Mouse (Mus musculus) urinary bladder, postnatal 25 days (tissue): ENCODE measurements around the gene Cav1.

Source experiments
- DNase-seq: peaks from one replicate; pipeline ENCODE4 v3.0.0; 2022; ENCODE audit warnings: low spot score

Gene Cav1

DNA sequence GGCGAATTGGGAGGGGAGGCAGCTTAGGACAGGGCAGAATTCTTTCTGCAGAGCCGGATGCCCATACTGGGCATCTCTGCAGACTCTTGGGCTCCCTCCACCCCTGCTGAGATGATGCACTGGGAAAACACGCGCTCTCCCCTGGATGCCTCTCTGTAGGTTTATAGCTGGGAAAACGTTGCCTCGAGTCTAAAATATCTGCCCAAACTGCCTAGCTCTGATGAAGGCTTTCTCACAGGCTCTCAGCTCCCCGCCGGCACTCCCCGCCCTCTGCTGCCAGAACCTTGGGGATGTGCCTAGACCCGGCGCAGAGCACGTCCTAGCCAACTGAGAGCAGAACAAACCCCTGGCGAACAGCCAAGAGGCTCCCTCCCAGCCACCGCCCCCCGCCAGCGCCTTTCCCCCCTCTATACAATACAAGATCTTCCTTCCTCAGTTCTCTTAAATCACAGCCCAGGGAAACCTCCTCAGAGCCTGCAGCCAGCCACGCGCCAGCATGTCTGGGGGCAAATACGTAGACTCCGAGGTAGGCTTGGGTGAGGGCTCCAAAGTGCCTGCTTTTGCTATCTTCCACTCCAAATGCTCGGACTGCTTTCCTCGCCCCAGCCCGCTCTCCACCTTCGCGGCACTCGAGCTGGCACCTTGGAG, at the start of gene Cav1:
TSS of gene Cav1 (plus strand) at position 382 of the 648 bp plus-strand sequence.
- DNase-seq: peak; percentile 72

DNA sequence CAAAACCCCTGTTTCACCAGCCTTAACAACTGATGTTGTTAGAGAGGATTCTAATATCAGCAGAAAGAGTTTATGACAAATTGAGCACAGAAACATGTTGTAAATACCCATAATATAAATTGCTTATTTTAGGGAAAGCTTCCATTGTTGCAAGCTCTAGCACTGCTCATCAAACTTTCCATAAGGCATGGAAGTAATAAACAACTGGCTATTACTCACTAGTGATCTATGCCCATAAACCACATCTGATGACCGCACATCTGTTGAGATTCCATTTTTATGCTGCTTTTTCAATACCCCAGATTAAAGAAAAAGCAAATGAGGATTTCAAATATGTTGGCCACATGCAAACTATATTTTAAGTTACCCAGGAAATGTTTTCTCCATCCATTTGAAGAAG, 48.0 kb upstream of the Cav1 start:
- no peak for DNase-seq

DNA sequence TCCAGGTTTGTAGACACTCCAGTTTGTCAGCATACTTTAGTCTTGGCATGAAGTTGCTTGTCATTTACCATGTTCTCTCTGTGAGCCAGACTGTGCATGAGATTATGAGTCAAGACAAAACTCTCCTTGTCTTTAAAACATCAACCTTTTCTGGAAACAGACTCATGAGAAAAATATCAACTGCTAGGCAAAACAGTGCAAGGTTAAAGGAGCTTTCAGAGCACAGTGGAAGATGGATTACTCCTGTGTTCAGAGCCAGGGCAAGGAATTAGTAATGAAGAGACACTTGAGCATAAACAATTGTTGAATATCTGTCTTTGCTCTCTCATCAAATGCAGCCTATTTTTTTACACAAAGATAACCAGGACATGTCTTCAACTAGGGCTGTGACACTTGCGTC, 47.2 kb upstream of the Cav1 start:
- no peak for DNase-seq

DNA sequence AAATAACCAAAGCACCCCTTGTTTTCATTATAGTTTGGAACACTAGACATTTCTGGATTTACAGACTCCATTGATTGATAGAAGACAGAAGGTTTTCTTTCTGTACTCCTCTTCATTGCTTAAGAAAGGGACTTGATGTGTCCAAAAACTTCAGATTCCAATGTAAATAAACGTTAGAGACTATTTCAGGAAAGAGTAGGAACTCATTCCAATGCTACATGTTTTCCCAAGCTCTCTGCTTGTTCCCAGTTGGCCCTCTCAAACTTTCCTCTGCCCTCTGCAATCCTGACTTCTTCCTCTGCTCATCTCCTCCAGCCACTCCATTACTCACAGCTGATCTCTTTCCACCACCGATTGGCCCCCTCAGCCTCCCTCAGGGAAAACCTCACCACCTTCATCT, 43.3 kb upstream of the Cav1 start:
- no peak for DNase-seq

DNA sequence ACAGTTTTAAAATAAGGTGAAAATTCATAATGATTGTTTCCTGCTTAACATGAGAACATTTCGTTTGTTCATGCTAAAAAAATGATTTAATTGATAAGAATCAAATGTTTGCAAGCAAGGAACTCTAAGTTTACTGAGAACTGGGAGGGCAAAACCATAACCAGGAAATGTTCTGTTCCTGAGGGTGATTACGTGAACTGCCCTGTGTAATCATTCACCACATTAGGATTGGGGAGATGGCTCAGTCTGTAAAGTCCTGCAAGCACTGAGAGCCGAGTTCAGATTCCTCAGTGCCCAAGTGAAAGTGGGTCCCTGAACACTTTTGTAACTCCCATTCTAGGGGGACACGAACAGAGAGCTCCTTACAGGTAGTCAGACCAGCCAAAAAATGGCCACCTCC, 41.1 kb upstream of the Cav1 start:
- DNase-seq: no peak

DNA sequence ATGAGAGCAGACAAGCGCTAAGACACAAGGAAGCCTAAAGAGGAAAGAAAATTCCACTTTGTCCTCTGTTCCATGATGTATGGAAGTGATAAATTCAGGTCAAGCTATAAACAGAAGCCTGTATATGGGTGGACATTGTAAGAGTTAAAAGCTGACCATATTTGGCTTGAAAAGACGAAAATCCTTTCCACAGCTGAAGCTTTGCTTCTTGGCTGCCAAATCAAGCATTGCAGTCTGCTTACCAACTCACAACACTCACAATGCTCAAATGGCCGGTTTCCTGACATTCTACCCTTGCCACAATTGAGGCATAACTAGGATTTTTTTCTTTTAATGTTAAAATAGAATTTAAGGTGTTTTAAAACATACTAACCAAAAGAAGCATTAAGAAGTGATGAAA, 39.7 kb upstream of the Cav1 start:
- DNase-seq: no peak

DNA sequence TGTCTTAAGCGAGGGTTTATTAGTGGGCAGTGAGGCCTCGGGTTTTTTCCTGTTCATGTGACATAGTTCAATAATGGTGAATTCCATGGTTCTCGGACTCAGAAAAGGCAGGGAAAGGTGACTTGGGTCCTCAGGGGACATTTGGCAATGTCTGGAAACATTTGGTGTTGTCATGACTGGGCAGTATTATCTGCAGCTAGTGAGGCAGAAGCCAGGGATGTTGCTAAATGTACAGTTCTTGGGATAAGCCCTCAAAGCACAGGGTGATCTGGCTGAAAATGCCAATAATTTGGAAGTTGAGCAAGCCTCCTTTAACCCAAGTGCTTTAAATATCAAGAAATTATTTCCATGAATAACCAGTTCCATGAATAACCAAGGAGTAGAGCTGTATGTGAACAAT, 27.8 kb upstream of the Cav1 start:
- no peak for DNase-seq

DNA sequence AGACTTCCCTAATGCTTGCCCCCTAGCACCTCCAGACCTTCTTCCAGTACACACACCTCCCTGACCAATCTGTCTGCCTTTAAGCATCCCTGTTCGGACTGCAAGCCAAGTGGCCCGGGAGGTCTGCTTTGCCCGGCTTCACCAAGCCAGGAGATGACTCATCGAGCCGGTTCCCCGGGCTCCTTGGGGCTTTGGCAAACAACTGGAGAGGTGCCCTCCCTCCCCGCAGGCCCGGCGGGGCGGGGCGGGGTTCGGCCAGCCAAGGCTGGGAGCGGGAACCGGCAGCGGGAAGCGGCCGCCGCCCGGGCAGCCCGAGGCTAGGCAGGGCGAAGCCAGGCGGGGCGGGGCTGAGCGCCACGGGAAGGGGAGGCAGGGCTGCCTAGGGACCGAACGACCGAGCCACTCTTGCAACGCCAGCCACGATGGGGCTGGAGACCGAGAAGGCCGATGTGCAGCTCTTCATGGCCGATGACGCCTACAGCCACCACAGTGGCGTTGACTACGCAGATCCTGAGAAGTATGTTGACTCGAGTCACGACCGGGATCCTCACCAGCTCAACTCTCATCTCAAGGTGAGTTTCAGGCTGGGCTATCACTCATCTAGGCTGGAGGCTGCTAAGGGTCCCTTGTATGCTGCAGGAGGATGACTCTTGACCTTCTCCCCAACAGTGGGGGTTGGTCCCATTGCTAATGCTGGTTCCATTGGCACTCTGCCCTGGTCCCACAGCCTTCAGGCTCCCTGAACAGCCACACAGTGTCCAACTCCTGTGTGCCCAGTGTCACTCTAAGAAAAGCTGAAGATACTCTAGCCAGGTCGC, 25.0 kb upstream of the Cav1 start, which contains the start of gene Cav2:
TSS of gene Cav2 (plus strand) at position 247 of the 818 bp plus-strand sequence.
- DNase-seq: peak; percentile 80

DNA sequence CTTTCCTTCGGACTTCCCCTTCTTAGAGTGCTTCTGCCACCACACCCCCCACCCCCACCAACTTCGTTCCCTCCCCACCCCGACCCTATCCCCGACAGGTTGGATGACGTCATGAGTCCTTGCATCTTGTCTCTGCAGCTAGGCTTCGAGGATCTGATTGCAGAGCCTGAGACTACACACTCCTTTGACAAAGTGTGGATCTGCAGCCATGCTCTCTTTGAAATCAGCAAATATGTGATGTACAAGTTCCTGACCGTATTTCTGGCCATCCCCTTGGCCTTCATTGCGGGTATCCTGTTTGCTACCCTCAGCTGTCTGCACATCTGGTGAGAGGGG, 24.4 kb upstream of the Cav1 start:
- peak; percentile 13 for DNase-seq

DNA sequence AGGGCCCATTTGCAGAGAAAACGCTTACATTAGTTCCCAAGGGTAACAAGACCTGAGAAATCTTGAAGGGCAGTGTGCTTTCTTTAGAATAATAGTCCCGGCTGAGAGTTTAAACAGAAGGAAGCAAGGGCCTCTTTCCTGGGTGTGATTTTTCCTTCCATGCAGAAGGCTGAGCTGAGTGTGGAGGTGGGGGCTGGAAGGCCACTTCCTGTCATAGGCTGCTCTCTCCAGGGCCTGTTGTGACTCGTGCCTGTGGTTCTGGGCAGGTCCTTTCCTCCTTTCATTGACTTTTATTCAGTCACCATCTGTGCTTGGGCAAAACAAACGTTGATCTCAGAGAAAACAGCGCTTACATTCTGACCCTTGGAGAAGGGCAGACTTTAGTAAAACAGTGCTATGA, 24.0 kb upstream of the Cav1 start:
- DNase-seq: peak; percentile 30

DNA sequence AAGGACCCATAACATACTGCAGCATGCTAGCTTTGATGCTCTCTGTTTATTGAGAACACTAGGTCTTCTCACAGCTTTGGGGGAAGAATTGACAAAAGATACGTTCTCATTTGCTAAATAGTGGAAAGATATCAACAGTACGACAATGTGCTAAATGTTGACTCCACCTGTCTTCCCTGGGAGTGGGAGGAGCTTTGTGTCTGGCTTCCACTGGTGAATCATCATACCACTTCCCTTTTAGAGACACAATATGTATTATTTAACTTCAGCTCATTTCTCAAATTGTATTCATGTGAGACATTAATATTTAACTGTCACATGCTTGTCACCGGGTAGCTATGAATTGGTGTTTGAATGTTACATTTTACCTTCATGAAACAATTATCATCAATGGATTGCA, 22.3 kb upstream of the Cav1 start:
- DNase-seq: no peak

DNA sequence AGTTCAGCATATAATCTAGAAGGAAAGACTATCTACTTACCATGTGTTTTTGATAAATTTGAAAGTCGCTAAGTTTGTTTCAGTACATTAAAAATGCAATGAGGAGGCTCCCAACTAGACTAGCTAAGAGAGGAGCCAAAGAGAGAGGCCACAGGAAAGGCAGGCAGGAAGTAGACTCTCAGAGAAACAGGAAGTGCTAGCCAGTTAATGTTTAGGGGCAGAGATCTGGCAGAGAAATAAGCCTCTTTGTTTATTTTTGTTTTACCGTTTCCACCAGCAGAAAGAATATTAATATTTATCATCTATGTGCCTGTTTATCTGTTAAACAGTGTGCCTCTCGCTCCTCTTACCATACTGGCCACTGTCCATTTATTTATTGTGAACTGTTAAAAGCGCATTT, 19.8 kb upstream of the Cav1 start:
- DNase-seq: no peak

DNA sequence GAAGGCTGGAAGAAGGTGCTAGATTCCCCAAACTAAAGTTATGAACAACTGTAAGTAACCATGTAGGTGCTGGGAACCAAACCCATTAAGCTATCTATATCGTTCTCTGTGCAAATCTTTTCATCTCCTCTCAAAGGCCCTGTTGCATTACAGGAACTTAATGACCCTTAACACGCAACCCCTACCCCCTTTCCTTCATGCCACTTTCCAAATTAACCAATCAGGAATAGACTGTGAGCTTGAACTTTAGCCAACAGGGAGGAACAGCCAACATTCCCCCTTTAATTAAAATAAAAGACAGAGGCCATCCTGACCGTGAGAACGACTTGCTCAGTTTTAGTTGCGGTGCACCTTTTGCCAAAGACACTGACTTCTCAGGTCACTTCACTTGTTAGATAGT, 11.0 kb upstream of the Cav1 start:
- DNase-seq: no peak

DNA sequence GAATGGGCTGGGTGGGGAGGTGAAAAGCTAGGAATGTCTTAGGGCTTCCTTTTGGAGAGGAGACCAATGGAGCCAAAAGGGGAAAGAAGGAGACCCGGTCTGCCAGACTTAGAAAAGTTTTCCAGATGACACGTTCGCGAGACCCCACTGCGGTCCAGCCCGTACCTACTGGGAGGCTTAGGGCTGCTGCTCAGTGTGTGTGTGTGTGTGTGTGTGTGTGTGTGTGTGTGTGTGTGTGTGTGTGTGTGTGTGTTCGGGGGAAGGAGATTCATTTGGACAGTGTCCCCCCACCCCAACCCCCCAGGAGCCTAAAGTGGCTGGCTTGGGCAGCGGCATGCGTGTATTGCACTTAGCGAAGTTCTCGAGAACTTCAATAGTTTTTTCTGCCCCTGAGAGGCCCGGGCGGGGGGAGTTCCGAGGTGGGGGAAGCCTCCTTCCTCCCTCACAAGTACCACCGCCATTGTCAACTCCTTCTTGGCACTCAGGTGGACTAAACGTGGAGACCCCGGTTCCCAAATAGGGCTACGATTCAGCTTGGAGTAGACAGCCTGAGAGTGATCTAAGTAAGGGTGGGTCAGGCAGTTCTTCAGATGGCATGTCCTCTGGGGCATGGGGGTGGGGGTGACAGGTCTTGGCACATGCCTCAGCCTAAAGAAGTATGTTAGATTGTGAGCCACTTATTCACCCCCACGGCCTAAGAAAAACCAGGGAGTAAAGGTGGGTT, 629 bp downstream of the Cav1 start:
- peak; percentile 29 for DNase-seq

DNA sequence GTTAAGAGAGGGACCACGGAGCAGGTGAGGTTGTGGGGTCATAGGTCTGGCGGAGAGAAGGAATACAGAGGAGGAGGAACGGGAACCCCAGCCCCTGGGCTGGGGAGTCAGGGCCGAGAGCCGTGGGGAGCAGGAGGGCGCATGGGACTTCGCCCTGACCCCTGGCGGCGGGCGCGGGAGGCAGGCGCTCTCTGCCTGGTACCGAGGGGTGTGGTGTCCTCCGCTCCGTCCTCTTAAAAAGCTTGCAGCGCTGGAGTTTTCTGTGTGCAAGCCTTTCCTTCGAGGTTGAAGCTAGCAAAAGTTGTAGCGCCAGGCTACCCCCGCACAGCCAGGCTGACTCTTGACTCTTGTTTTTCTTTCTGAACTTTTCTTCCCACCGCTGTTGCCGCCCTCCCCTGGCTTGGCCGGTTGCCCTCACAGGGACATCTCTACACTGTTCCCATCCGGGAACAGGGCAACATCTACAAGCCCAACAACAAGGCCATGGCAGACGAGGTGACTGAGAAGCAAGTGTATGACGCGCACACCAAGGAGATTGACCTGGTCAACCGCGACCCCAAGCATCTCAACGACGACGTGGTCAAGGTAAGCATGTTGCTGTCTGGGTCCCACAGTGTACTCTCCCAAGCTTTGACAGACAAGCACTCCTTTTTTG, 1.5 kb downstream of the Cav1 start:
- peak; percentile 73 for DNase-seq

DNA sequence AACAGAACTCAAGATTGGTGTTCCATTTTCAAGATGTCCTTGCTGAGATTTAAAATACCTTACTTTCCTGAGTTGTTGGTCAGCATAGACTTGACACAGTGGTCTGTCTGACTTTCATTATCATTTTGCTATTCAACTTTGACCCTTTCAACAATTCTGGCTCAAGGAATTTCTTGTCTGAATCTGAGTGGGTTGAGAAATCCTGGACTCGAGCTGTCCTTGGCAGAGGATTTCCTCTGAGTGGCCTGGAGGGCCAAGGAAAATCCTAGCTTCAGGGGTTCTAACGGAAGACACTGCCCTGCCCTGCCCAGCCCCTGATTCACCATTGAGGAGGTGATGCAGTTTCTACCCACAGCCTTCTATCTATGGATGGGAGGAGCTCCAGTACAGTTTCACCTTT, 2.5 kb downstream of the Cav1 start:
- no peak for DNase-seq

DNA sequence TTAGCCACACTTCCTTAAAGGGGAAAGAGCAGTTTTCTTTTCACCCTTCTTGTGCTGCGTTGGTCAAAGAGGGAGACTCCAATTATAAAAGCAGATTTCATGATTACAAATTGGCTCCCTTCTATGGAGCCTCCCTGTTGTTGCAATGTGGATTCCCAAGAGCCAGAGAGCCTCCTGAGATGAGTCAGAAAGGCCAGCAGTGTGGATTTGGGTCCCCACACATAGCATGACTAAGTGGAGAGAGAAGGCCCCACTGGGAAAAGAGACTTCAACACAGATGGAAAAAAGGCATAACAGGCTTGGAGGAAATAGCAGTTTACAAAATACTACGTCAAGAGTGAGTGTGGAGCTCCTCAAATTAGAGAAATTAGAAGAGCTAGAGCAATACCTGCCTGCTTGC, 3.1 kb downstream of the Cav1 start:
- DNase-seq: no peak

DNA sequence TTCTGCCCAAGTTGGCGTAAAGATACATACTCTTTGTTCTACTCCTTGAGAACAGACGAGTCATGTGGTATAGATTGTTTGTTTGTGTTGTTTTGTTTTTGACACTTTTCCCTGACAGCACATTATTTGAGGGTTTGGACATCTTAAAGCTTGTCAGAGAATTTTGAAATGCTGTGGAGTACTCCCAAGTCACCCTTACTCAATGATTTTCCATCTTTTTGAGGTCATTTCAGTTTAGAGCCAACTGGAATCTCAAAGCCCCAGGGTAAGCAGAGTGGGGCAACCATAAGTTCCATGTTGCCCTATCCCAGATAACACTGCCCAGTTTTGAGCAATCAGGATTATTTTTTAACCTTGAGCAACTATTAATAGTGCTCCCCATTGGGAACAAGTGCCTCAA, 8.1 kb downstream of the Cav1 start:
- no peak for DNase-seq

DNA sequence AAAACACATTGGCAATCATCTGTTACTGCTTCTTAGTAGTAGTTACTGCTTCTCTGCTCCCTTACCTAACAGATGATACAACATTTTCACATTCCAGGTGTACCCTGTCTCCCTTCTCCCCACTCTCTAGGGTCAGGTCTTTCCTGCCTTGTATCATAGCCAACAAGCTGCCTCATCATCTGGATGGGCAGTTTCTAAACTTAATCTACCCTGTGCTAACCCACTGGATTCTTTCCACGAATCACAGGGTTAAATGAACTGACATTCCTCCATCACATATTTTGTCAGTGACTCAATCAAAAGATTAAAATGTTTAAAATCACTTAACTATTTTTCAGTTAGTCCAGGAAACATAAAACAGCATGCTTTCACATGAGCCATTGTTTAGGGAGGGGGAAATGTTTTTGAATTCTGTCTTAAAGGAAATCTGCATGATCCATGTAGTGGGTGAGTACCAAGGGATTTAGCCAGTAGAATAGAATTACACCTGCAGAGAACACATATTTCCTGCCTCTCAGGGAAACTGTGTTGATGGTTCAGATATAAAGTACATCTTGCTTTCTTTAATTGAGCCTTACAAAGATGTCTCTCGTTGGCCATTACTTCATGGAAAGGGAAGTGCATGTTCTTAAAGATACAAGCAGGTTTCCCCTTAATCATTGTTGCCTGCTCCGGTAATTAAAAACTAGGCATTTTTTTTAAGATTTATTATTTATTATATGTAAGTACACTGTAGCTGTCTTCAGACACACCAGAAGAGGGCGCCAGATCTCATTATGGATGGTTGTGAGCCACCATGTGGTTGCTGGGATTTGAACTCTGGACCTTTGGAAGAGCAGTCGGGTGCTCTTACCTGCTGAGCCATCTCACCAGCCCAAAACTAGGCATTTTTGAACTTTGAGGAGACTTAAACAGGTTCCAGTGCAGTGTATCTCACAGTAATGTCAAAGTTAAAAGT, 8.8 kb downstream of the Cav1 start:
- DNase-seq: no peak

DNA sequence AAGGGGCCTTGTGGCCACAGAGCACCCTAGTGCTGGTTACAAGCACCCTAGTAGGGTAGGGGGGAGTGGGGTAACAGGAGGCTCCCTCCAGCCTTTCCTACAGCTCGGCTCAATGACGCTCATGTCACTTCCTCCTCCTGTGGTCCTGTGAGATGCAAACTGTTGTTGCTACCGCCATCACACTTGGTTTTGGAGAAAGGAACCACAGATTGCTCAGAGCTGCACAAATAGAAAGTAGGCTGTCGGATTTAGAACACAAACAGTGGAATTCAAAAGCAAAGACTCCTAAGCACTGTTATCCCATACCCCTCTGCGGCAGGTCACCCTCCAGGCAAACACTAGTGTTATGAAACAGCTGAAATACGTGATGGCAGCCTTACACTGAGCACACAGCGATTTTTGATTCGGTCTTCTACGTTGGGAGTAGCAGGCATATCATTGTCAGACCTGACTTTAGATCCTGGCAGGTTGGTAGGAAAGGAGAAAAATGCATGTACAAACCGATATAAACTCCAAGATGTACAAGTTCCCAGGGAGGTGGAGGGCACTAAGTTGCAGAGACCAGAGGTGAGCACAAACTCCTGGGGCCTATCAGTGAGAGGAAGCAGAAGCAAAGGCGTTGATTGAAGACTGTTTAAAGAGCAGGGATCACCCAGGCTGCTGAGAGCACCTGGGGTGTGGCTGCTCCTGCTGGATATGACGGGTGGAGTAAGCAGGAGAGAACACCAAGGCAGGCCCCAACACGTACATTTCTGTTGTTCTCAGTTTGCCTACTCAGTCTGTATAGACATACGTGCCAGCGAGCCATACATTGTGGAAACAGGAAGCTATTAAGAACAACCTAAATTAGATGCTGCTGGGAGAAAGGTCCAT, 10.4 kb downstream of the Cav1 start:
- no peak for DNase-seq

DNA sequence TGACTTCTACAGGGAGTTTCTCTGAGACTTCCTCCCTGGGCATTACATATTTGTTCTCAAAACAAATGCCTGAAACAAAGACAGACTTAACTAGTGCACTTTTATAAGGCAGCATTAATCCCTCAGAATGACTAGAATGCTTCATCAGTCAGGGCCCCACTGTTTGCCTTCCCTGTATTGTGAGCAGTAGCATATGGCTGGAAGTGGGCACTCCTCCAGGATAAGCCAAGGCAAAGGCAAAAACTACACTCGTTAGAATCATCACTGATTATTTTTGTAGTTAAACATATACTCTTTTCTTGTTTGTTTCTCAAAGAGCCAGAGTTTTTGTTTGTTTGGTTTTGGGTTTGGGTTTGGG, 11.0 kb downstream of the Cav1 start:
- no peak for DNase-seq
